Mouse (Mus musculus): ENCODE measurements around the gene Ctnnbl1. TPM values are rescaled to one million over a fixed set of nuclear protein-coding genes. Genes with fewer than 3 reads are reported as not detected.

Ctnnbl1 gene
- polyA plus RNA-seq (2015; fragmentation: Nextera tagmentation; extraction: Ambion mirVana) = 28.8 and 33.6 TPM in 2 replicates

GRCm38 (mm10) chr2:157736854-157737850, at the start of gene Ctnnbl1:
Ctnnbl1 (plus strand) TSS chr2:157737401.
- peak; percentile 98 for DNase-seq
- Histone ChIP-seq H3K27ac (no peak within 1 kb of the TSS), H3K4me3 (replicated peaks) (peak within 1 kb of the TSS; percentile 80), H3K9ac (peak within 1 kb of the TSS; percentile 81), H3K36me3 (no peaks in the 10 kb centered on the region), H3K9me3 (replicated peaks) (no peaks in the 10 kb centered on the region), H3K4me1 (replicated peaks) (peaks cover 15% of the 10 kb centered on the region), H3K4me2 (peak within 1 kb of the TSS; percentile 87), H3K27me3 (no peaks in the 10 kb centered on the region)
- ATAC-seq (ENCODE audit: low read depth) = peak; percentile 93
- WGBS (ENCODE audit: insufficient replicate concordance) = 10% methylated on average over 44 of the region's 44 CpGs

GRCm38 (mm10) chr2:157687506-157687905, 49.7 kb upstream of the Ctnnbl1 start:
- ATAC-seq (ENCODE audit: low read depth) (no peak), DNase-seq (no peak)
- Histone ChIP-seq H3K9ac (no peak overlapping the region), H3K4me2 (no peak overlapping the region), H3K27ac (no peak overlapping the region), H3K4me3 (replicated peaks) (no peak overlapping the region), H3K4me1 (replicated peaks) (no peaks in the 10 kb centered on the region), H3K36me3 (no peaks in the 10 kb centered on the region), H3K9me3 (replicated peaks) (no peaks in the 10 kb centered on the region), H3K27me3 (peaks cover 5% of the 10 kb centered on the region; the same call in 1 of the 2 replicates)
- WGBS (ENCODE audit: insufficient replicate concordance) = 33% methylated on average over 3 of the region's 3 CpGs

GRCm38 (mm10) chr2:157691266-157692105, 45.7 kb upstream of the Ctnnbl1 start:
- Histone ChIP-seq H3K4me2 (no peak overlapping the region), H3K9ac (no peak overlapping the region), H3K27me3 (peaks cover 3% of the 10 kb centered on the region; the same call in 1 of the 2 replicates), H3K9me3 (replicated peaks) (no peaks in the 10 kb centered on the region), H3K36me3 (no peaks in the 10 kb centered on the region), H3K27ac (no peak overlapping the region), H3K4me3 (replicated peaks) (no peak overlapping the region), H3K4me1 (replicated peaks) (no peaks in the 10 kb centered on the region)
- WGBS (ENCODE audit: insufficient replicate concordance) = 65% methylated on average over 13 of the region's 13 CpGs
- DNase-seq = no peak
- ATAC-seq (ENCODE audit: low read depth) = no peak

GRCm38 (mm10) chr2:157692365-157692932, 44.8 kb upstream of the Ctnnbl1 start:
- no peak overlapping the region for H3K9ac ChIP-seq
- no peak overlapping the region for H3K4me2 ChIP-seq
- ATAC-seq (ENCODE audit: low read depth) (no peak), DNase-seq (no peak)
- 34% methylated on average over 17 of the region's 17 CpGs for WGBS (ENCODE audit: insufficient replicate concordance)
- peaks cover 3% of the 10 kb centered on the region; the same call in 1 of the 2 replicates for H3K27me3 ChIP-seq
- H3K9me3 ChIP-seq (replicated peaks) = no peaks in the 10 kb centered on the region
- no peaks in the 10 kb centered on the region for H3K4me1 ChIP-seq (replicated peaks)
- H3K4me3 ChIP-seq (replicated peaks) = no peak overlapping the region
- H3K27ac ChIP-seq = no peak overlapping the region
- no peaks in the 10 kb centered on the region for H3K36me3 ChIP-seq

GRCm38 (mm10) chr2:157693576-157693975, 43.6 kb upstream of the Ctnnbl1 start:
- WGBS (ENCODE audit: insufficient replicate concordance) = 63% methylated on average over 3 of the region's 3 CpGs
- no peak overlapping the region for H3K4me2 ChIP-seq
- H3K4me1 ChIP-seq (replicated peaks) = no peaks in the 10 kb centered on the region
- H3K36me3 ChIP-seq = no peaks in the 10 kb centered on the region
- peaks cover 3% of the 10 kb centered on the region; the same call in 1 of the 2 replicates for H3K27me3 ChIP-seq
- H3K9ac ChIP-seq = no peak overlapping the region
- ATAC-seq (ENCODE audit: low read depth) (no peak), DNase-seq (no peak)
- no peak overlapping the region for H3K27ac ChIP-seq
- H3K4me3 ChIP-seq (replicated peaks) = no peak overlapping the region
- no peaks in the 10 kb centered on the region for H3K9me3 ChIP-seq (replicated peaks)

- Histone ChIP-seq H3K27me3 (peaks cover 3% of the 10 kb centered on the region; the same call in 1 of the 2 replicates), H3K4me3 (replicated peaks) (no peak overlapping the region), H3K27ac (no peak overlapping the region), H3K9me3 (replicated peaks) (no peaks in the 10 kb centered on the region), H3K9ac (no peak overlapping the region), H3K4me1 (replicated peaks) (no peaks in the 10 kb centered on the region), H3K4me2 (no peak overlapping the region), H3K36me3 (no peaks in the 10 kb centered on the region)
- 54% methylated on average over 7 of the region's 7 CpGs for WGBS (ENCODE audit: insufficient replicate concordance)
- DNase-seq (no peak), ATAC-seq (ENCODE audit: low read depth) (no peak)
Observed at GRCm38 (mm10) chr2:157696297-157696731, 40.9 kb upstream of the Ctnnbl1 start.

GRCm38 (mm10) chr2:157703155-157703554, 34.0 kb upstream of the Ctnnbl1 start:
- Histone ChIP-seq H3K27me3 (peaks cover 16% of the 10 kb centered on the region), H3K9me3 (replicated peaks) (no peaks in the 10 kb centered on the region), H3K36me3 (no peaks in the 10 kb centered on the region), H3K27ac (no peak overlapping the region), H3K4me2 (no peak overlapping the region), H3K4me1 (replicated peaks) (no peaks in the 10 kb centered on the region), H3K9ac (no peak overlapping the region), H3K4me3 (replicated peaks) (no peak overlapping the region)
- 61% methylated on average over 8 of the region's 8 CpGs for WGBS (ENCODE audit: insufficient replicate concordance)
- ATAC-seq (ENCODE audit: low read depth) = no peak
- DNase-seq = no peak

- Histone ChIP-seq H3K27ac (no peak overlapping the region), H3K4me2 (no peak overlapping the region), H3K9me3 (replicated peaks) (no peaks in the 10 kb centered on the region), H3K4me1 (replicated peaks) (no peaks in the 10 kb centered on the region), H3K4me3 (replicated peaks) (no peak overlapping the region), H3K27me3 (peaks cover 16% of the 10 kb centered on the region), H3K36me3 (no peaks in the 10 kb centered on the region), H3K9ac (no peak overlapping the region)
- ATAC-seq (ENCODE audit: low read depth) (no peak), DNase-seq (no peak)
- WGBS (ENCODE audit: insufficient replicate concordance) = 47% methylated on average over 28 of the region's 28 CpGs
Observed at GRCm38 (mm10) chr2:157704991-157705776, 32.0 kb upstream of the Ctnnbl1 start.

GRCm38 (mm10) chr2:157705777-157706158, 31.4 kb upstream of the Ctnnbl1 start:
- Histone ChIP-seq H3K36me3 (no peaks in the 10 kb centered on the region), H3K27ac (no peak overlapping the region), H3K9me3 (replicated peaks) (no peaks in the 10 kb centered on the region), H3K27me3 (peaks cover 16% of the 10 kb centered on the region), H3K4me3 (replicated peaks) (no peak overlapping the region), H3K9ac (no peak overlapping the region), H3K4me2 (no peak overlapping the region), H3K4me1 (replicated peaks) (no peaks in the 10 kb centered on the region)
- ATAC-seq (ENCODE audit: low read depth) (no peak), DNase-seq (no peak)
- 59% methylated on average over 8 of the region's 8 CpGs for WGBS (ENCODE audit: insufficient replicate concordance)

- DNase-seq (no peak), ATAC-seq (ENCODE audit: low read depth) (no peak)
- H3K27ac ChIP-seq = no peak overlapping the region
- no peak overlapping the region for H3K9ac ChIP-seq
- H3K27me3 ChIP-seq = peaks cover 16% of the 10 kb centered on the region
- no peaks in the 10 kb centered on the region for H3K4me1 ChIP-seq (replicated peaks)
- 59% methylated on average over 11 of the region's 11 CpGs for WGBS (ENCODE audit: insufficient replicate concordance)
- no peaks in the 10 kb centered on the region for H3K36me3 ChIP-seq
- H3K9me3 ChIP-seq (replicated peaks) = no peaks in the 10 kb centered on the region
- H3K4me3 ChIP-seq (replicated peaks) = no peak overlapping the region
- no peak overlapping the region for H3K4me2 ChIP-seq
Observed at GRCm38 (mm10) chr2:157707191-157707923, 29.8 kb upstream of the Ctnnbl1 start.

Data from liver, embryonic 13.5 days (tissue).